Mouse (Mus musculus) heart, postnatal 36 days (tissue): ENCODE data around the gene Angptl6. TPM values are rescaled to one million over a fixed set of nuclear protein-coding genes. Genes with fewer than 3 reads are reported as not detected.
"Not testable (repeated sequence)": the region's sequence is repeated elsewhere in the genome, so short reads cannot be mapped to it uniquely, and the experiment has no call there.

Experiments used
- DNase-seq, 2 experiments: peaks; one replicate each; pipeline ENCODE4 v3.0.0; 2021 to 2022
- intact Hi-C: fragments of 180-260 bp; cut with DNase I; formaldehyde crosslinking; loops from one replicate; pipeline ENCODE4 v1.15.1; 2025
- microRNA-seq, 2 experiments: library from miRNA; unstranded; fragments of <30 nt; microRNA quantifications; one replicate each; pipeline ENCODE4 v1.2.0; 2021; ENCODE audit warnings: borderline number of aligned reads in 2 of 2
- total RNA-seq, 2 experiments: library from RNA; stranded (reverse); gene quantifications; 2 replicates each; pipeline ENCODE4 v1.2.3; 2021

The Angptl6 gene
- total RNA-seq, 2 experiments from 2014 or later, result 3.9 to 4.0 TPM

DNA sequence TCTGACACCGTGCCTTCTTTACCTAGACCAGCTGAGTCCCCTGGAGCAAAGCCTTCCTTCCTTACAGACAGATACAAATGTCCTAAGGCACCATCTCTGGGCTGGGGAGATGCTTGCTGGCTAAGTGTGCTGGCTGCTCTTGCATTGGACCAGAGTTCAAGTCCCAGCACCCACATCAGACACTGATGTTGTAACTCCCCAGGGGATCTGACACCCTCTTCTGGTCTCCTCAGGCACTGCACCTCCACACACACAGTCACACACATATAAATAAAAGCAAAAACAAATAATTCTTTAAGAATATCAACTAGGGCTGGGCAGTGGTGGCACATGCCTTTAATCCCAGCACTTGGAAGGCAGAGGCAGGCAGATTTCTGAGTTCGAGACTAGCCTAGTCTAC is 29.3 kb downstream of the Angptl6 start:
- intact Hi-C loops, result no loop called here

GRCm38 (mm10) chr9:20842670-20843069 is 36.9 kb downstream of the Angptl6 start:
- intact Hi-C loops, result no loop called here
- no peak for DNase-seq

More for the DNA sequence above, 29.3 kb downstream of the Angptl6 start:
- DNase-seq, result no peak

GRCm38 (mm10) chr9:20842211-20842610 is 37.3 kb downstream of the Angptl6 start:
- intact Hi-C loops, result no loop called here
- no peak for DNase-seq

DNA sequence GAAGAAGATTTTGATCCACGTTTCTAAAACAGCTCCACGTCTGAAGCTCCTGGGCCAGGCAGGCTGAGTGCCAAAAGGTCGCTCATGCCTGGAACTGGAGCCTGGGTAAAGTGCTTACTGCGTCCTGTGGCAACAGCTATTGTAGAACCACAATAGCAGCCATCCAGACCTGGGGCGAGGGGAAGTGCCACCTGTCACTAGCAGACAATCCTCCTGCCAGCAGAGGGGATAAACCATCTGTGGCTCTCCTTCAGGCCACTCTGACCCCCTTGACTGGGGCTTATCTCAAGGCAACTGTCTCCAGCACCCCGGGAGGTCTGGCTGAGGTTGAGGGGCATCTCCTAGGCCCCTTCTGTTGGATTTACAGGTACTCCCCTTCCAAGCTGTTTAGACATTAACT is 40.6 kb downstream of the Angptl6 start:
- DNase-seq, result no peak
- intact Hi-C loops, result loop anchor here (5.0 kb wide), 1 partner anchor 177 kb away; no protein-coding TSS in a partner anchor

DNA sequence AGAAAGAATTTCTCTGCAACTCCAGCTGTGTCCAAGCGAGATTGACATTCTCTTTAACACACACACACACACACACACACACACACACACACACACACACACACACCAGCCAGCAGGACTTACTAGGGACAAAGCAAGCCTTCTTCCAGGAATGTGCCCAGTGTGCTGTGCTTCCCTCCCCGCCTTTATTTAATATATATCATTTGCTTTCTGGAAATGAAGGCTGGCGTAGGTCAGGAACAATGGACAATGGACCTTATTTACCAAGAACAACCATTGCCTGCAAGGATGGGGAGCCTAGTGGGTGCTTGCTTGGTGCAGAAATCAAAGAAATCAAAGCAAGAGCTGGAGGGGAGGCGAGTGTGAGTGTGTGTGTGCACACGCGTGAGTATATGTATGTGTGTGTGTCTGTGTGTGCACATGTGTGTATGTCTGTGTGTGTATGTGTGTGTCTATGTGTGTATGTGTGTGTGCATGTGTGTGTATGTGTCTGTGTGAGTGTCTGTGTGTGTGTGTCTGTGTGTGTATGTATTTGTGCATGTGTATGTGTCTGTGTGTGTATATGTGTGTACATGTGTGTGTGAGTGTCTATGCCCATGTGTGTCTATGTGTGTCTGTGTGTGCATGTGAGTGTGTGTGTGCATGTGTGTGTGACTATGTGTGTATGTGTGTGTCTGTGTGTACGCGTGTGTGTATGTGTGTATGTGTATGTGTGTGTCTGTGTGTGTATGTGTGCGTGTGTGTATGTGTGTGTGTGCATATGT is 42.2 kb downstream of the Angptl6 start:
- intact Hi-C loops, result loop anchor here (5.0 kb wide), 1 partner anchor 175 kb away; no protein-coding TSS in a partner anchor
- DNase-seq, result no peak

- intact Hi-C loops, result loop anchor here (5.0 kb wide), 1 partner anchor 173 kb away; no protein-coding TSS in a partner anchor
- DNase-seq, result not testable (repeated sequence)
These were observed 44.0 kb downstream of the Angptl6 start for GRCm38 (mm10) chr9:20835431-20835954.

- intact Hi-C loops, result loop anchor here (5.0 kb wide), 1 partner anchor 173 kb away; no protein-coding TSS in a partner anchor
- no peak for DNase-seq
These were observed 44.6 kb downstream of the Angptl6 start for GRCm38 (mm10) chr9:20834881-20835280.

DNA sequence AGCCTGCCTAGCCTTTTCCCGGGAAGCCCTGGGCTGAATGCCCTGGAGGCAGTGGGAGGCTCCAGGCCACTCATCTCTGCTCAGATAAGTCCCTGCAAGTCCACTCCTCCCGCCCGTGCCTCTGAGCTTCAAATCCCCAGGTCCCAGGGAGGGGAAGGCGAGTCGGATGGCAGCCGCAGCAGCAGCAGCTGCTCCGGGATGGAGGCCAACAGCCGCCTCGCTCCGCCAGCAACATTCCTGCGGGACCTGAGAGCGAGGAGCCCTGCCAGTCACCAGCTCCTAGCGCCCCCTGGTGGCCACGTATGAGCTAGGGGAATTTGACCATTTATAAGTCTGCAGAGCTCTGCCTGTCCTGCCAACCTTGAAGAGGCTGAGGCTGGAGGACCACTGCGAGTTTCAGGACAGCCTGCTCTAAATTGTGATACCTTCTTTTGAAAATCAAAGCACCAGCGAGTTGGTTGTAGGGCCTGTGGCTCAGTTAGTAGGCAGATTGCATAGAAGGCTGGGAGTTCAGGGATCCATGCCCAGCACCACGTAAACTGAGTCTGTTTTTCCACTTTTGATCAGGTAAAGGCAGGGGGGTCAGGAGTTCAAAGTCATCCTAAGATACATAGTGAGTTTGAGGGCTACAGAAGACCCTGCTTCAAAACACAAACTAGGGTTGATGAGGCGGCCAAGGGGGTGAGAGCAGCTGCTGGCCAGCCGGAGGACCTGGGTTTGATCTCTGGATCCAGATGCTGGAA is 48.5 kb downstream of the Angptl6 start:
- intact Hi-C loops, result loop anchor here (1.0 kb wide), 1 partner anchor 91 kb away; no protein-coding TSS in a partner anchor

DNA sequence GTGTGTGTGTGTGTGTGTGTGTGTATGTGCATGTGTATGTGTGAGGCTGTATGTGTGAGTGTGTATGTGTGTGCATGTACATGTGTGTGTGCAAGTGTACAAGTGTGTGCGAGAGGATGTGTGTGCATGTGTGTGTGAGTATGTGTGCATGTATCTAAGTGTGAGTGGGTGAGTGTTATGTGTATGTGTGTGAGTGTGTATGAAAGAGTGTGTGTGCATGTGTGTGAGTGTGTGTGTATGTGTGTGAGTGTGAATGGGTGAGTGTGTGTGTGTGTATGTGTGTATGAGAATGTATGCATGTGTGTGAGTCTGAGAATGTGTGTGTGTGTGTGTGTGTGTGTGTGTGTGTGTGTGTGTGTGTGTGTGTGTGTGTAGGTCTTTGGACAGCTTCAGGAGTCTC is 51.4 kb downstream of the Angptl6 start:
- intact Hi-C loops, result no loop called here
- DNase-seq, result no peak

More for the DNA sequence above, 48.5 kb downstream of the Angptl6 start:
- peak; percentile 97 to 98 for DNase-seq

GRCm38 (mm10) chr9:20825781-20826180 is 53.7 kb downstream of the Angptl6 start:
- peak in 1 of 2 experiments; percentile 29 for DNase-seq
- intact Hi-C loops, result no loop called here

Small RNAs within 50 kb of the gene (microRNA-seq; reads per million reads assigned to microRNA genes)
- 0 reads per million in 2 experiments for gene Mir7081

Other genes with a start within 250 kb of the Angptl6 start
- gene Ubl5, start 236.8 kb downstream of the Angptl6 start, total RNA-seq, result 100 to 1,000 TPM; 219 to 255 TPM
- gene Fbxl12, start 235.0 kb downstream of the Angptl6 start, total RNA-seq, result 10 to 100 TPM; 10.1 to 10.2 TPM
- gene Pin1, start 227.6 kb downstream of the Angptl6 start, total RNA-seq, result 10 to 100 TPM; 17.5 to 19.0 TPM
- under 1 TPM; 0.19 to 0.31 TPM for gene Olfm2, start 133.4 kb downstream of the Angptl6 start, total RNA-seq
- 10 to 100 TPM; 17.2 to 22.0 TPM for gene Col5a3, start 64.7 kb downstream of the Angptl6 start, total RNA-seq
- gene Rdh8, start 61.2 kb downstream of the Angptl6 start, total RNA-seq, result not detected
- gene A230050P20Rik, start 11.1 kb downstream of the Angptl6 start, total RNA-seq, result 1 to 10 TPM; 4.2 to 4.6 TPM
- 1 to 10 TPM; 5.8 to 8.7 TPM for gene Ppan, start 8.4 kb upstream of the Angptl6 start, total RNA-seq
- gene Eif3g, start 18.9 kb upstream of the Angptl6 start, total RNA-seq, result 100 to 1,000 TPM; 104 to 117 TPM
- gene Dnmt1, start 80.2 kb upstream of the Angptl6 start, total RNA-seq, result 10 to 100 TPM; 13.0 to 13.6 TPM
- gene S1pr2, start 97.1 kb upstream of the Angptl6 start, total RNA-seq, result 1 to 10 TPM; 3.9 to 5.1 TPM
- gene Mrpl4, start 123.0 kb upstream of the Angptl6 start, total RNA-seq, result 100 to 1,000 TPM; 139 to 148 TPM
- 1 to 10 TPM; 8.5 to 9.9 TPM for gene Icam1, start 136.3 kb upstream of the Angptl6 start, total RNA-seq
- gene Icam4, start 149.6 kb upstream of the Angptl6 start, total RNA-seq, result 1 to 10 TPM in 1 of 2 experiments, under 1 TPM in 1; 0.65 to 1.1 TPM
- gene Icam5, start 152.3 kb upstream of the Angptl6 start, total RNA-seq, result not detected
- gene Zglp1, start 187.4 kb upstream of the Angptl6 start, total RNA-seq, result not detected
- gene Gm49373, start 193.4 kb upstream of the Angptl6 start, total RNA-seq, result under 1 TPM; 0.17 to 0.33 TPM
- 10 to 100 TPM; 34.7 to 38.7 TPM for gene Fdx1l, start 193.9 kb upstream of the Angptl6 start, total RNA-seq
- 1 to 10 TPM in 1 of 2 experiments, under 1 TPM in 1; 0.51 to 1.9 TPM for gene Gm38431, start 212.3 kb upstream of the Angptl6 start, total RNA-seq
- 10 to 100 TPM; 25.1 to 27.7 TPM for gene Raver1, start 212.3 kb upstream of the Angptl6 start, total RNA-seq